Mouse (Mus musculus) spleen, embryonic (tissue): ENCODE results near the gene Arhgap6.

ENCODE experiments used
- CTCF ChIA-PET: fragments of 350-600 bp; sonication (Branson Sonifier 250); formaldehyde crosslinking; loops from one replicate; lab custom pipeline; 2022; lab: Charles Lee

Gene Arhgap6

DNA sequence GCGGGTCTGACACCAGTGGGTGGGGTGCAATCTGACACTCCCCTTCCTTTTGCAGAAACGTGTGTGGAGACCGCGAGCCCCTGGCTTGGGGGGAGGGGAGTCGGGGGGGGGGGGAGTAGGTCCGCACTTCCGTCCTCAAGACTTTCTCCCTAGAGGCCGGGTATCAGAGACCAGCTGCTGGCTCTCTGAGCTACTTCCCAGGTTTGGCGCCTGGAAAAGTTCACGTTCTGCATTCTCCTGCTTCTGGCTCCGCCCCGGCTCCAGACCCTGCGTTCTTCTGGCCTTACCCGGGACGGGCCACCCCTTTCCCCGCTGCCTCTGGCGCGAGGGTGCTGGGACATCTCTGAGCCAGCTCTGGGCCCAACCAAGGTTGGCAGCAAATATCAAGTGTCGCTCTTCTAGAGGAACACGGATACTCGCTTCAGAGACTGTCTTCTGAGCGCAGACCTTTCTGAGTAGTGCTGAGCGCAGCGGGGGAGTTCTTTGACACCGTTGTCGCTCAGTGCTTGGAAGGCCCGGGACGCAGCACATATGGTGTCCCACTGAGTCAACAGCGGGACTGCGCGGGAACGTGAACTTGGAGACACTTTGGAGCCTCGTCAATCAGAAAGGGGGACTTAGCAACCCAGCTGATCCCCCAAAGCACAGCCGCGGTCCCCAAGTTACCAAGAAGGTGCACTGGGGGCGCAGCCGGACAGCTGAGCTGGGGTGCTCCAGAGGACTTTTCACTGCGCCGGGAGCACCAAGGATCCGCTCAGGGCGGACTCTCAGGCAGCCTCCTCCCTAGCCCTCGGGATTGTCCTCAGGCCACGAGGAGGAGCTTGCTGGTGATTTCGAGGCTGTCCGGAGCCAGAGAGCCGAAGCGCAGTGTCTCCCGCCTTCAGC is at the start of gene Arhgap6:
Arhgap6 (plus strand) TSS at position 126 of the 885 bp plus-strand sequence.
- CTCF ChIA-PET: no interaction called here

DNA sequence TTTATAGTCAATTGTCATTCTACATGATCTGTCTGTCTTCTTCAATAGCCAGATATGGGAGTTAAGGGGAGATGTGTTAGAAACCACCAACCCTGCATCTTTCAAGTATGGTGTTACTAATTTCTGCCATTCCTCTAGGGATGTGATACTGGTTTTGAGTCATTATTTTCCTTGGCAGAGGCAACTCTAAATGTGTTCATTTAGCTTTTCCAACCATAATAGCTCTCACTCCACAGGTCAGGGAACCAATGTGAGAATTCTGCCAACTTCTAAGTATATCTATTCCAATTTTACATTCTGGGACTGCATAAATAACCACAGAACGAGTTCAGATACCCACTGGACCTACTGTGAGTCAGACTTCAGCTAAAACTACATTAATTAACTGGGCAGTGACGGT is 47.9 kb upstream of the Arhgap6 start:
- CTCF ChIA-PET: no interaction called here

DNA sequence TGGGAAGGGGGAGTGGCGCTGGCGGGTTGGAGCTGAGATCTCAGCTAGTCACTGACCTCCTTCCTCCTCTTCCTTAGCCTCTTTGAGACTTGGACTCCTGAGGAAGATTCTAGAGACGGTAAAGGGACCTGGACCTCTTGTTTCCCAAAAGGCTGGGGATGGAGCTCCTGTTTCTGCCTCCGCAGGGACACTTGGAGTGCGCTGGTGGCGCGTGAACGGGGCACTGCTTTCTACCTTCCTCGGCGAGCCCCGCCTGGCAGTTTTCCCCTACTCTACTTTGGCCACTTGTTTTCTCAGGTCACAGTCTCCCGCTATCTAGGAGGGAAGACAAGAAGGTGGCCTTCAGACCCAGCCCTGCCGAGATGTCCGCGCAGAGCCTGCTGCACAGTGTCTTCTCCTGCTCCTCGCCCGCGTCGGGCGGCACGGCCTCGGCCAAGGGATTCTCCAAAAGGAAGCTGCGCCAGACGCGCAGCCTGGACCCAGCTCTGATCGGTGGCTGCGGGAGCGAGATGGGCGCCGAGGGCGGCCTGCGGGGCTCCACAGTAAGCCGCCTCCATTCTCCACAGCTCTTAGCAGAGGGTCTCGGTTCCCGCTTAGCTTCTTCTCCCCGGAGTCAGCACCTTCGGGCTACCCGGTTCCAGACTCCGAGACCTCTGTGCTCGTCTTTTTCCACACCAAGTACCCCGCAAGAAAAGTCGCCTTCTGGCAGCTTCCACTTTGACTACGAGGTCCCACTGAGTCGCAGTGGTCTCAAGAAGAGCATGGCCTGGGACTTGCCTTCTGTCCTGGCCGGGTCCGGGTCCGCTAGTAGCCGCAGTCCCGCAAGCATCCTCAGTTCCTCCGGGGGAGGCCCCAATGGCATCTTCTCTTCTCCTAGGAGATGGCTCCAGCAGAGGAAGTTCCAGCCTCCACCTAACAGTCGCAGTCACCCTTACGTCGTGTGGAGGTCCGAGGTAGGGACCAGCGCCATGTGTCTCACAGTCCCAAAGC is 1.3 kb downstream of the Arhgap6 start:
- CTCF ChIA-PET: no interaction called here

DNA sequence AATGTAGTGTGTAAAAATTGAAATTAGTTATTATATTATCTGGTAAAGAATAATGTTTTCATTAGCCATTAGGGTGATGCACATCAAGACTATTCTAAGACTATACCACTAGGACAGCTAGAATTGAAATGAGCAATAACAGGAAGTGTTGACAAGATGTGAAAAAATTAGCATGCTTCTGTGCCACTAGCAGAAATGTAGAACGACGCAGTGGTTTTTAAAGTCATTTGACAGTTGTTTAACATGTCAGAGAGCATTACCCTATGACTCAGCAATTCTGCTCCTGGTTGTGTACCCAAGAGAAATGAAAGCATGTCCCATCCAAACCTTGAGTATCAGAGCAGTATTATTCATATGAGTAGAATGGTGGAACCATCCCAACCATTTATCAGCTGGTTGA is 9.8 kb downstream of the Arhgap6 start:
- CTCF ChIA-PET: no interaction called here

DNA sequence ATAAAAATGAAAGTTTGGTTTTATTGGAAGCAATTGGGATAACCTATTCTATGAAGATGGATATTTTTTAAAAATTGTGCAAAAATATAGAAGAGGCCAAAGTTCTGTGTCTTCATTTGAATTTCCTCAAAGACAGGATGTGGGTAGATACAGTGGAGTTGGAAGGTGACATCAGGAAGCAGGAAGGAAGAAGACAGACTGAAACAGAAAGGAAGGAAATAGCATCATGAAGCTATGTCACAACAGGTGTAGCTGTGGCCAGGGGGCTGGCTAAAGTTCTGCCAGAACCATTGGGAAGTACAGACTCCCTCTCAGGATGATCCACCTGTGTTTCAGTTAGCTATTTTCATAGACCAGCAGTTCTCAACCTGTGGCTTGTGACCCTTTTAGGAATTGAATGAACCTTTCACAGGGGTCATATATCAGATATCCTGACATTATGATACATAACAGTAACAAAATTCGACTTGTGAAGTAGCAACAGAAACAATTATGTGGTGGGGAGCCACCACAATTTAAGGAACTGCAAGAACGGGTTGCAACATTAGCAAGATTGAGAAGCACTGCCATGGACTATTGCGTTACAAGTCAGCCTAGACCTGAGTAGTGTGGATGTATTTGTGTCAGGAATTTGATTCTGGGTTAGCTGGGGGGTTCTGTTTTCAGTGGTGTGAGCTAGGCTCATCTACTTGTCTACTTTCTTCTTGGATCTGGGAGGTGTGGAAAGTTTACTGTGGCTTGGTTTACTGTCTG is 15.8 kb downstream of the Arhgap6 start:
- CTCF ChIA-PET: no interaction called here

DNA sequence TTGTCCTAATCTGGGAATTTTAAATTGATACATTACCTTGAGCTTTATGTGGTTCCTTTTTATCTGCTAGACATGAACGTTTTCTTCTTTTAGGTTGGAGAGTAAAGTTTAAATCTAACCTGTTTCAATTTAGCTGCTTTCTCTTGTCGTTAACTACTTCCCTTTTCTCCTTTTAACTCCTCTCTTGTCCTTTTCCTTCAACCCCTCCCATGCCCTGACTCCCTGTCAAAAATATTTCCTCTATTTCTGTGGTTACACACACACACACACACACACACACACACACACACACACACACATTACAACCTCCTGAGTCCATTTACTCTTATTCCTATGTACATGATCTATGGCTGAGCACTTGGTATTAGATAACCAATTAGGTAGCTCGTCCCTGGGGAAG is 24.0 kb downstream of the Arhgap6 start:
- CTCF ChIA-PET: no interaction called here

DNA sequence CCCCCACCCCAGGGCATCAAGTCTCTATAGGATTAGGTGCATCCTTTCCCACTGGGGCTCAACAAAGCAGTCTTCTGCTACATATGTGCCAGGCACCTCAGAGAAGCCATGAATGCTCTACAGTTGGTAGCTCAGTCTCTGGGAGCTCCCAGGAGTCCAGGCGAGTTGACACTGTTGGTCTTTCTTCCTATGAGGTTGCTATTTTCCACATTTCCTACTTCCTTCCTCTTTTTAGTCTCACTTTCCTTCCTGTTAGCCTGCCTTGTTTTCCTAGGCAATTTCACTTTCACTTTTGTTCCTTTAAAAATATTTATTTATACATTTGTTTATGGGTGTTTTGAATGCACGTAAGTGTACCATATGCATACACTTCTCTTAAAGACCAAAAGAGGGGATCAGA is 29.3 kb downstream of the Arhgap6 start:
- CTCF ChIA-PET: no interaction called here

DNA sequence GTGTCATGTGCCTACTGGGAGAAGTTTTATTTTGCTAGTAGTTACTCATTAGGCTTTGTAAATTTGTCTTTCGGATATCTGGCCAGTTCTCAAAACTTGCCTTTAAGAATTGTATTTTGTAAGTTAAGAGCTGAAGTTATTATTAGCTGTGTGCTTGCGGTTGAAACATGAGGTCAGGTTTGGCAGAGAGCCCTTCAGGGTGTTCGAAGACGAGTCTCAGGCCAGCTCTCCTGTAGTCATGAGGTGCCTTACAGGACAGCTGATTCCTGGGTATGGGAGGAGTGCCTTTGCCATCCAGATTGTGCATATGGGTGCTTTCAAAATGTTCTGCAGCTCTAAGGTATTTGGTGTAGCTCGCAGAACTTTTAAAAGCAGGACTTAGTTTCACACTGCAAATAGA is 37.4 kb downstream of the Arhgap6 start:
- CTCF ChIA-PET: no interaction called here

DNA sequence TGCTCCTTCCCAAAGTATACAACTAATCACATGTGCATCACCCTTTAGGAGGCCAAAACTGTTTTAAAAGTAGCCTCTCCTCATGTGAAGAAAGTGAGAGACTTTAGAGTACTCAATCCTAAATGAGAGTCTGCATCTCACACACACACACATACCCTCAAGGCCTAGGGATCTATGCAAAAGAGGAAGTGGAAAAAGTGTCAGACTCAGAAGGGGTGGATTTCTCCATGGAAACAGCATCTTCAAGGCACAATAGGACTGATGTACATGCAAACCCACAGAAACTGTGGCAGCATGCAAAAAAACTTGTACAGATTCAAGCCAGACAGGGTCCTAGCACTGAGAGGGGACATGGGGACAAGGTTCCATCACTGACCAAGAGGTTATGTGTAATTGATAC is 53.2 kb downstream of the Arhgap6 start:
- CTCF ChIA-PET: no interaction called here

DNA sequence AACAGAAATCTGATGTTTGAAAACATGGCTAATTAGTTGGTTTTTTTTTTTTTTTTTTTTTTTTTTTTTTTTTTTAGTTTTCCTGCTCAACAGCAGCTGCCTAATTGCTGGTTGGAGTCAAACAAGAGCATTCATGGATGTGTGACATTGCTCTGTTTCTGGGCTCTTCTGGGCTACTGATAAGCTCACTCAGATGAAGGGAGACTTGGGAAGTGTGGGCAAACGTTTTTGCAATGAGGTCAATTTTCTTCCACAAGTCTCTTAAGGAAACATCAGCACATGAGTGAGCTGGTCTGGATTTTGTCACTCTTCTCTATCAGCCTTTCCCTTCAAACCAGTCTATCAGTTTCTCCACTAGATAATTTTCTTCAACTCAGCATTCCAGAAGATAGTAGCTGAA is 79.8 kb downstream of the Arhgap6 start:
- CTCF ChIA-PET: no interaction called here

DNA sequence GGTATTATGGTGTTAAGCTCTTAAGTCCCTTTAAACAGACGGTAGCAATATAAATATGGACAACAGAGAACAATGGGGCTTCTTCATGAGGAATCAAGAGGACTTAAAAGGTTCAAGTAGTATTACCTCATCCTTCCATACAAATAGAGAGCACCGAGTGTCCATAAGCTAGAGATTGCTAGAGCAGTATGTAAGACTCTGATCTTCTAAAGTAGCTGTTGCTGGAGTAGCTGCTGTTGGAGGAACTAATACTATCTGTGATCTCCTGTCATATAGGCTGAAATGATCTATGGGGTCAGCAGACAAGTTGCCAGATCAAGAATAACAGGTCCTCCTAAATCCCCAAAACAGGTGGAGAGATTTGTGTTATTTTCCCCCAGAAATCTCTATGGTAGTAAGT is 108.7 kb downstream of the Arhgap6 start:
- CTCF ChIA-PET: no interaction called here

DNA sequence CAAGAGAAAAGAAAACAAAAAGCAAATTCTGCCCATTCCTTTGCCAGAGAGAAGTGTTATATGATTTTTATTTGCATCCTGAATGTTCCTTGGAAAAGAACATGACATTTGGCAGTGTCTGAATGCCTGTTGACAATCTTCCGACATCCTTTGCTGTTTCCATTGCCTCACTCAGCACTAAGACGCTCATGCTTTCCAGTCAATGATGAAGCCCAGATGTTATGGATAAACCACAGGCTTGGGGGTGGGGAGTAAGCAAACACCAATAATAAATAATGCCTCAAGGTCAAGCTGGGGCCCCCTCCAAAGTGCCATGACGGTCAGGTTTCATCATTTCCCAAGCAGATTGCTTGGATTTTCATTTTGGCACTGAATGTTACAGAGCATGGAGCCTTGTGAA is 109.2 kb downstream of the Arhgap6 start:
- CTCF ChIA-PET: no interaction called here

DNA sequence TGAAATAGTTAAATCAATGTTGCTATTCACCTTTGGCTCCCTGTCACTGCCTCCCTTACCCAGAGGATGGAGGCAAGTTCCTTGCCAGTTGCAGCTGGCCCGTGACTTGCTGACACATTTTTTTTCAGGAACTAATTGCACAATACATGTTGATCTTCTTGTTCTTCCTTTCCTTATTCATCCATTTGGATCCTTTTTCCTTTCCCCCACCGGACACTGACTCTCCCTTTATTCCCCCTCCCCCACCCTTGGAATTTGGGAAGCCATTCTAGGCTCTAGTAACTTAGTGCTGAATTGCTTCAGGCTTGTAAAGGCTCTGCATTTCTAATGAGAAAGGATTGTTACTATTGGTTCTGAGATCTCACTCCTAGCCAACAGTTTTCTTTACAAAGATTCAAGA is 112.7 kb downstream of the Arhgap6 start:
- CTCF ChIA-PET: no interaction called here

DNA sequence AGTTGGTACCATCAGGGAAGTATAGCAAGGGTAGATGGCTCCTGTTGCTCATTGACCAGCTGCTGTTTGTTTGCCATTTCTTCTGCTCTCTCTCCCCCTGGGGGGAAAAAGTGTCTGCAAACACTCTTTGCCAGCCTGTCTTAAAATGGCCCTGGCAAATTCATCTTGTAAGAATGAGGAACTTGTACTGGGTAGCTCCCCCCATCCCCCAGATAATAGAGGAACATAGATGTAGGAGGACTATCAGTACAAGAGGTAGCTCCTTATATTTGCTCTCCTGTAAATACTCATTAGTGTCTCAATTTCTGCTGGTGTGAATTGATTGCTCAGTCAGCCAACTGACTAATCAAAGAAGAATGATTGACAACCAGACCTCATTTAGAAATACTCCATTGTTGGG is 118.6 kb downstream of the Arhgap6 start:
- CTCF ChIA-PET: interaction anchor here (0.5 kb wide), 1 partner anchor 124 kb away, joined by 5 read pairs; no protein-coding TSS in a partner anchor

DNA sequence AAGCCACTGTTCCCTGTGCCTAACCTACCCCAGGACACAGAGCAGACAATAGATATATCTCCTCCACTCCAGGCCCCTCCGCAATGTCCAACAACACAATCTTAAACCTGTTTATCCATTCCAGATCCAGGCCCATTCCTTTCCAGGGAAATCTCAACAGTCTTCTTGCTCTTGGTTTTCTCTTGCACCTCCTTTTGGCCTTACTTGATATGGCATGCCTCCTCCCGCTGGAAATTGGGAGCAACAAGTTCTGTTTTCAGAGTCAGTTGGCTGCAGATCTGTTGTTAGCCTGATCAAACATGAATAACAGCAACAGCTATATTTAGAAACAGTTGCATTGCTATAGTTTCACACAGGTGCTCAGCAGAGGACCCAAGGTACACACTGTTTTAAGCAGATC is 126.0 kb downstream of the Arhgap6 start:
- CTCF ChIA-PET: no interaction called here

DNA sequence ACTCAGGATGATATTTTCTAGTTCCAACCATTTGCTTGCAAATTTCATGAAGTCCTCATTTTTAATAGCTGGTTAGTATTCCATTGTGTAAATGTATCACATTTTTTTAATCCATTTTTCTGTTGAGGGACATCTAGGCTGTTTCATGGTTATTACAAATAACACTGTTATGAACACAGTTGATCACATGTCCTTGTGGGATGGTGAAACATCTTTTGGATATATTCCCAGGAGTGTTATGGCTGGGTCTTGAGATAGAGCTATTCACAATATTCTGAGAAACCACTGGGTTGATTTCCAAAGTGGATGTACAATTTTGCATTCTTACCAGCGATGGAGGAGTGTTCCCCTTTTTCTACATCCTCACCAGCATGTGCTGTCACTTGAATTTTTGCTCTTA is 137.5 kb downstream of the Arhgap6 start:
- CTCF ChIA-PET: no interaction called here

DNA sequence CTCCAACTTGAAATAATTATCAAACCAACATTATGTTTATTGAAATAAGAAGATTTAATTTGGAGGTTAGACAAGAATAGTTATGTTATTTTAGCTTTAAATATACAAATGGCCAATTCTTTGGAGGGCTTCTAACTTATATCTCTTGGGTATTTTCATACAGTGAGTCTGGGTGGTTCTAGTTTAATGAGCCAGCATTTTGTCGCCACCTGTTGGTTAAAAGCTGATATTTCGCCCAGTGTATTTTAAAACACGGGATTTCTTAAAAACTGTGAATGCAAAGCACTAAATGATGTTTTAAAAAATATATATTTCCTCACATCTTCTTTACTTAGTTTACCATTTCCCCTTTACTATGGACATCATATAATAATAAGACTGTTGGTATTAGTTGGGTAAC is 140.5 kb downstream of the Arhgap6 start:
- CTCF ChIA-PET: interaction anchor here (0.6 kb wide), 2 partner anchors 295 to 475 kb away, joined by 5 to 10 read pairs; no protein-coding TSS in a partner anchor

DNA sequence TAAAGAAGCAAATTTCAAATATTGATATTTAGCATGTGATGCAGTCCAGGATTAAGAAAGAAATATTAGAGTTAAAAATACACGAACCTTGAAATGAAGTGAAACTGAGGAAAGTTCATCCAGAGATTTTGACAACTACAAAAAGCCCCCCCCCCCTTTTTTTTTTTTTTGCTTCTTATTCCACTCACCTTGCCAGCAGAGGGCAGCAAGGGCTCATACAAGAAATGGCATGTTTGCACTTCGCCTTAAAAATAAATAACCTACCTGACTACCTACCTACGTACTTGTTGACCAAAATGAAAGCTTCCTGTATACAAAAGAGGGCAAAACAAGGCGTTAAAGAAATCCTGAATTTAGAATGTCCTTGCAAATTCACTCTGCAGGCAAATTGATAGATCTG is 143.0 kb downstream of the Arhgap6 start:
- CTCF ChIA-PET: interaction anchor here (0.6 to 0.7 kb wide), 2 partner anchors 139 to 898 kb away, joined by 7 to 17 read pairs; no protein-coding TSS in a partner anchor

DNA sequence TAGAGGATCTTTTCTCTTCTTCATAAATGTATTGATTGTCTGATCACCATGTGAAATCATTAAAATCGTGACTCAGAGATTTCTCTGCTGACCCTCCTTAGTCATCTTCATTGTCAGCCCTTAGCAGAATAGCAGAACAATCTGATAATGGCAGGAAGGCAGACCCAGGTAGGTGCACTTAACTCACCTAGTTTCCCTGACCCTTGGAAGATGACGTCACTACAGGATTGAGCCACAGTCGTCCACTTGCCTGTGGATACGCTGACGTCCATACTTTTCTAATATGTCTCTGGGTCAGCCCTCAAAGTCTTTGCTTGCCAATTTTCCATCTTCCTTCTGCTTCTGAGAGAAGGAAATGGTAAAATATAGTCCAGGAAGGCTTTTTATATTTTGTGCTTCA is 146.8 kb downstream of the Arhgap6 start:
- CTCF ChIA-PET: no interaction called here

DNA sequence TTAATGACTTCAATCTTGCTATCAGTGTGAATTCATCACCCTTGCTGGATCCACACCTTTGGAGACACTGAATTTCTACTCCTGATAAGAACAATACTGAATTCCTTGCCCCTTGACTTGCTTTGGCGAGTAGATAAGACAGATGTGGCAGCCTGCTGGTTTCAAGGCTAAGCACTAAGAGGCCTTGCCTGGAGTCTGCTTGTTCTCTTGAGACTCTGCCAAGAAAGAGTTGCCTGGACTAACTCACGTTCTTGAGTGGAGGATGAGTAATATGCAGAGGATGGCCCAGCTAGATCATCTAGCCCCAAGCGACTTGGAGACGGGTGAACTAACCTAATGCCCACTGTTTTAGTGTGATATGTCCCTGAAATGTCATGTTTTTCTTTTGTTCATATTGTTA is 148.3 kb downstream of the Arhgap6 start:
- CTCF ChIA-PET: no interaction called here

DNA sequence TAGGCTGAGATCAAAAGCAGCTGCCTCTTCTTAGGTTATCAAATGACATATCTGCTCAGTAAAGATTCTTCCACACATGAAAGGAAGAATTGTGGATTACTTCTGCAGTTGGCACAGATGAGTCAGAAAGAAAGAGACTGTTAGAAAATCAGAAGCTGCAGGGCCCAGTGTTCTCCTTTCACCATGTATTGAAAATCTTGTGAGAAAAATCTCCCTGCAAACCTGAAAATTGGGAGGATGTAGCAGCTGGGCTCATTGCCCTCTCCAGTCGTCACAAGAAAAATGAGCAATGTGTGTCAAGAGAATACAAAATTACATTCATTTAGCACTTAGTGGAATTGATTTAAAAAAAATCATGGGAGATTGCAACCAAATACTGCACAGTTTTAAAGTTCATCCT is 180.5 kb downstream of the Arhgap6 start:
- CTCF ChIA-PET: no interaction called here

DNA sequence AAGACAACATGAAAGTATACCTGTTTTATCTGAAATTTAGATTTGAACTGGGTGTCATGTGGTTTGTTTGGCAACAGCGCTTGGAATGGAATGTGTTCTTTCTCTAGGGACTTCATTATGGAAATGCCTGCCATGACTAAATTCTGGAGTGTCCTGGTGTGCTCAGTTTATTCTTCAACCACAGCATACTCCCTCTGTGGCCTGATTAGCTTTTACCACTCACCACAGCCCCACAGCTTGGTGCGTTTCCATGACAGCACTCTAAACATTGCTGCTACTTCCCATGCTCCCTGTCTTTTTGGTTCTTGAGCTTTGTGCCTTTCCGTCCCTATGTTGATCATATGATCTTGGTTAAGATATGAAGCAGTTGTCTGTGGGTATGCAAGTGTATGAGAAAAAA is 182.9 kb downstream of the Arhgap6 start:
- CTCF ChIA-PET: no interaction called here
